Mouse (Mus musculus): ENCODE measurements around the gene Gp1bb. TPM values are rescaled to one million over a fixed set of nuclear protein-coding genes. Genes with fewer than 3 reads are reported as not detected.

Gene Gp1bb
- polyA plus RNA-seq, 1 experiment from 2014 or later, result 1.1 TPM

- 72% methylated on average over 11 of the region's 11 CpGs for WGBS
- Histone ChIP-seq H3K27ac (ENCODE audit: low read length) (no peak overlapping the region), H3K4me2 (replicated peaks; ENCODE audit: low read depth, low read length) (no peak overlapping the region), H3K9ac (replicated peaks; ENCODE audit: low read depth, low read length) (no peak overlapping the region), H3K4me1 (ENCODE audit: control insufficient read depth, insufficient read depth, low read length) (no peaks in the 10 kb centered on the region), H3K9me3 (ENCODE audit: control insufficient read depth, low read depth, low read length) (no peaks in the 10 kb centered on the region), H3K36me3 (ENCODE audit: control insufficient read depth, insufficient read depth, low read length) (no peaks in the 10 kb centered on the region), H3K27me3 (ENCODE audit: control insufficient read depth, insufficient read depth, low read length) (no peaks in the 10 kb centered on the region), H3K4me3 (ENCODE audit: low read depth, low read length) (no peak overlapping the region)
- ATAC-seq (ENCODE audit: insufficient number of reproducible peaks, insufficient read depth, low FRiP score, low read depth), result no peak
Observed at GRCm38 (mm10) chr16:18643406-18643998, 21.3 kb upstream of the Gp1bb start.

- Histone ChIP-seq H3K36me3 (ENCODE audit: control insufficient read depth, insufficient read depth, low read length) (no peaks in the 10 kb centered on the region), H3K4me3 (ENCODE audit: low read depth, low read length) (no peak overlapping the region), H3K27ac (ENCODE audit: low read length) (no peak overlapping the region), H3K4me2 (replicated peaks; ENCODE audit: low read depth, low read length) (no peak overlapping the region), H3K4me1 (ENCODE audit: control insufficient read depth, insufficient read depth, low read length) (no peaks in the 10 kb centered on the region), H3K9me3 (ENCODE audit: control insufficient read depth, low read depth, low read length) (no peaks in the 10 kb centered on the region), H3K27me3 (ENCODE audit: control insufficient read depth, insufficient read depth, low read length) (no peaks in the 10 kb centered on the region), H3K9ac (replicated peaks; ENCODE audit: low read depth, low read length) (no peak overlapping the region)
- WGBS, result 86% methylated on average over 4 of the region's 4 CpGs
- no peak for ATAC-seq (ENCODE audit: insufficient number of reproducible peaks, insufficient read depth, low FRiP score, low read depth)
Observed at GRCm38 (mm10) chr16:18642897-18643296, 20.7 kb upstream of the Gp1bb start.

GRCm38 (mm10) chr16:18642291-18642690 is 20.1 kb upstream of the Gp1bb start:
- H3K36me3 ChIP-seq (ENCODE audit: control insufficient read depth, insufficient read depth, low read length), result no peaks in the 10 kb centered on the region
- H3K27me3 ChIP-seq (ENCODE audit: control insufficient read depth, insufficient read depth, low read length), result no peaks in the 10 kb centered on the region
- H3K9me3 ChIP-seq (ENCODE audit: control insufficient read depth, low read depth, low read length), result no peaks in the 10 kb centered on the region
- H3K9ac ChIP-seq (replicated peaks; ENCODE audit: low read depth, low read length), result no peak overlapping the region
- H3K4me2 ChIP-seq (replicated peaks; ENCODE audit: low read depth, low read length), result no peak overlapping the region
- WGBS, result 43% methylated on average over 7 of the region's 7 CpGs
- H3K4me1 ChIP-seq (ENCODE audit: control insufficient read depth, insufficient read depth, low read length), result no peaks in the 10 kb centered on the region
- H3K4me3 ChIP-seq (ENCODE audit: low read depth, low read length), result no peak overlapping the region
- ATAC-seq (ENCODE audit: insufficient number of reproducible peaks, insufficient read depth, low FRiP score, low read depth), result no peak
- no peak overlapping the region for H3K27ac ChIP-seq (ENCODE audit: low read length)

GRCm38 (mm10) chr16:18639382-18639929 is 17.3 kb upstream of the Gp1bb start:
- Histone ChIP-seq H3K36me3 (ENCODE audit: control insufficient read depth, insufficient read depth, low read length) (no peaks in the 10 kb centered on the region), H3K27ac (ENCODE audit: low read length) (no peak overlapping the region), H3K9me3 (ENCODE audit: control insufficient read depth, low read depth, low read length) (no peaks in the 10 kb centered on the region), H3K27me3 (ENCODE audit: control insufficient read depth, insufficient read depth, low read length) (no peaks in the 10 kb centered on the region), H3K4me3 (ENCODE audit: low read depth, low read length) (no peak overlapping the region), H3K4me1 (ENCODE audit: control insufficient read depth, insufficient read depth, low read length) (no peaks in the 10 kb centered on the region), H3K4me2 (replicated peaks; ENCODE audit: low read depth, low read length) (no peak overlapping the region), H3K9ac (replicated peaks; ENCODE audit: low read depth, low read length) (no peak overlapping the region)
- ATAC-seq (ENCODE audit: insufficient number of reproducible peaks, insufficient read depth, low FRiP score, low read depth), result no peak
- WGBS, result 74% methylated on average over 1 of the region's 1 CpGs

GRCm38 (mm10) chr16:18638396-18638795 is 16.2 kb upstream of the Gp1bb start:
- no peak overlapping the region for H3K27ac ChIP-seq (ENCODE audit: low read length)
- H3K9ac ChIP-seq (replicated peaks; ENCODE audit: low read depth, low read length), result no peak overlapping the region
- no peak overlapping the region for H3K4me2 ChIP-seq (replicated peaks; ENCODE audit: low read depth, low read length)
- H3K4me1 ChIP-seq (ENCODE audit: control insufficient read depth, insufficient read depth, low read length), result no peaks in the 10 kb centered on the region
- H3K4me3 ChIP-seq (ENCODE audit: low read depth, low read length), result no peak overlapping the region
- H3K27me3 ChIP-seq (ENCODE audit: control insufficient read depth, insufficient read depth, low read length), result no peaks in the 10 kb centered on the region
- WGBS, result 50% methylated on average over 2 of the region's 2 CpGs
- H3K9me3 ChIP-seq (ENCODE audit: control insufficient read depth, low read depth, low read length), result no peaks in the 10 kb centered on the region
- no peak for ATAC-seq (ENCODE audit: insufficient number of reproducible peaks, insufficient read depth, low FRiP score, low read depth)
- H3K36me3 ChIP-seq (ENCODE audit: control insufficient read depth, insufficient read depth, low read length), result no peaks in the 10 kb centered on the region

GRCm38 (mm10) chr16:18636804-18637203 is 14.6 kb upstream of the Gp1bb start:
- no peaks in the 10 kb centered on the region for H3K9me3 ChIP-seq (ENCODE audit: control insufficient read depth, low read depth, low read length)
- H3K9ac ChIP-seq (replicated peaks; ENCODE audit: low read depth, low read length), result no peak overlapping the region
- H3K27ac ChIP-seq (ENCODE audit: low read length), result no peak overlapping the region
- no peak overlapping the region for H3K4me2 ChIP-seq (replicated peaks; ENCODE audit: low read depth, low read length)
- no peaks in the 10 kb centered on the region for H3K27me3 ChIP-seq (ENCODE audit: control insufficient read depth, insufficient read depth, low read length)
- H3K36me3 ChIP-seq (ENCODE audit: control insufficient read depth, insufficient read depth, low read length), result no peaks in the 10 kb centered on the region
- H3K4me3 ChIP-seq (ENCODE audit: low read depth, low read length), result no peak overlapping the region
- no peaks in the 10 kb centered on the region for H3K4me1 ChIP-seq (ENCODE audit: control insufficient read depth, insufficient read depth, low read length)
- WGBS, result 71% methylated on average over 3 of the region's 3 CpGs
- ATAC-seq (ENCODE audit: insufficient number of reproducible peaks, insufficient read depth, low FRiP score, low read depth), result no peak

- 78% methylated on average over 5 of the region's 5 CpGs for WGBS
- Histone ChIP-seq H3K4me3 (ENCODE audit: low read depth, low read length) (no peak overlapping the region), H3K4me1 (ENCODE audit: control insufficient read depth, insufficient read depth, low read length) (no peaks in the 10 kb centered on the region), H3K27me3 (ENCODE audit: control insufficient read depth, insufficient read depth, low read length) (no peaks in the 10 kb centered on the region), H3K27ac (ENCODE audit: low read length) (no peak overlapping the region), H3K36me3 (ENCODE audit: control insufficient read depth, insufficient read depth, low read length) (no peaks in the 10 kb centered on the region), H3K9me3 (ENCODE audit: control insufficient read depth, low read depth, low read length) (no peaks in the 10 kb centered on the region), H3K4me2 (replicated peaks; ENCODE audit: low read depth, low read length) (no peak overlapping the region), H3K9ac (replicated peaks; ENCODE audit: low read depth, low read length) (no peak overlapping the region)
- ATAC-seq (ENCODE audit: insufficient number of reproducible peaks, insufficient read depth, low FRiP score, low read depth), result no peak
Observed at GRCm38 (mm10) chr16:18636401-18636800, 14.2 kb upstream of the Gp1bb start.

- no peak for ATAC-seq (ENCODE audit: insufficient number of reproducible peaks, insufficient read depth, low FRiP score, low read depth)
- Histone ChIP-seq H3K4me2 (replicated peaks; ENCODE audit: low read depth, low read length) (no peak overlapping the region), H3K27ac (ENCODE audit: low read length) (no peak overlapping the region), H3K36me3 (ENCODE audit: control insufficient read depth, insufficient read depth, low read length) (no peaks in the 10 kb centered on the region), H3K4me1 (ENCODE audit: control insufficient read depth, insufficient read depth, low read length) (peaks cover 7% of the 10 kb centered on the region; the same call in 1 of the 2 replicates), H3K4me3 (ENCODE audit: low read depth, low read length) (no peak overlapping the region), H3K9me3 (ENCODE audit: control insufficient read depth, low read depth, low read length) (no peaks in the 10 kb centered on the region), H3K9ac (replicated peaks; ENCODE audit: low read depth, low read length) (no peak overlapping the region), H3K27me3 (ENCODE audit: control insufficient read depth, insufficient read depth, low read length) (no peaks in the 10 kb centered on the region)
- WGBS, result 24% methylated on average over 1 of the region's 1 CpGs
Observed at GRCm38 (mm10) chr16:18633333-18633732, 11.1 kb upstream of the Gp1bb start.

- Histone ChIP-seq H3K36me3 (ENCODE audit: control insufficient read depth, insufficient read depth, low read length) (no peaks in the 10 kb centered on the region), H3K9me3 (ENCODE audit: control insufficient read depth, low read depth, low read length) (no peaks in the 10 kb centered on the region), H3K27ac (ENCODE audit: low read length) (no peak overlapping the region), H3K9ac (replicated peaks; ENCODE audit: low read depth, low read length) (no peak overlapping the region), H3K27me3 (ENCODE audit: control insufficient read depth, insufficient read depth, low read length) (no peaks in the 10 kb centered on the region), H3K4me2 (replicated peaks; ENCODE audit: low read depth, low read length) (no peak overlapping the region), H3K4me1 (ENCODE audit: control insufficient read depth, insufficient read depth, low read length) (peaks cover 12% of the 10 kb centered on the region; the same call in 1 of the 2 replicates), H3K4me3 (ENCODE audit: low read depth, low read length) (no peak overlapping the region)
- 56% methylated on average over 2 of the region's 2 CpGs for WGBS
- ATAC-seq (ENCODE audit: insufficient number of reproducible peaks, insufficient read depth, low FRiP score, low read depth), result no peak
Observed at GRCm38 (mm10) chr16:18632816-18633215, 10.6 kb upstream of the Gp1bb start.

All from stomach, embryonic 14.5 days (tissue).